Mouse (Mus musculus) cerebellum, adult 8-10 months (tissue): ENCODE data around the gene AC141477.1.

Experiments
- DNase-seq: peaks from one replicate; pipeline ENCODE4 v3.0.0; 2022

AC141477.1 gene

GRCm38 (mm10) chr10:76392596-76392995, 47.6 kb downstream of the AC141477.1 start:
- no peak for DNase-seq

GRCm38 (mm10) chr10:76391786-76392185, 48.5 kb downstream of the AC141477.1 start:
- peak; percentile 62 for DNase-seq

- no peak for DNase-seq
Observed at GRCm38 (mm10) chr10:76391166-76391565, 49.1 kb downstream of the AC141477.1 start.
